Mouse (Mus musculus) midbrain, embryonic 11.5 days (tissue): Measurements from ENCODE around the gene Sae1. TPM values are rescaled to one million over a fixed set of nuclear protein-coding genes. Genes with fewer than 3 reads are reported as not detected.

Experiments used
- ATAC-seq: fragments of 200-750 bp; cut with Nextera tagmentation; 2 replicates; pipeline ENCODE4 v1.8.0; 2017; ENCODE audit warnings: moderate TSS enrichment, moderate library complexity; ENCODE audit not compliant: low FRiP score
- DNase-seq: peaks from one replicate; pipeline ENCODE4 v3.0.0; 2015; ENCODE audit warnings: low spot score; ENCODE audit errors: missing footprints
- H3K27ac ChIP-seq: fragments of 300-500 bp; sonication (generic); 2 replicates; pipeline ENCODE4 v1.5.1; 2014; ENCODE audit warnings: low read depth, low read length
- H3K27me3 ChIP-seq: fragments of 300-500 bp; sonication (generic); 2 replicates; pipeline ENCODE4 v1.6.1; 2014; ENCODE audit warnings: mild to moderate bottlenecking, low read length, moderate library complexity, mixed read lengths; ENCODE audit not compliant: control insufficient read depth, insufficient read depth
- H3K36me3 ChIP-seq: fragments of 300-500 bp; sonication (generic); 2 replicates; pipeline ENCODE4 v1.6.1; 2014; ENCODE audit warnings: mild to moderate bottlenecking, low read length, moderate library complexity, mixed read lengths; ENCODE audit not compliant: control insufficient read depth, insufficient read depth
- H3K4me1 ChIP-seq: fragments of 300-500 bp; sonication (generic); 2 replicates; pipeline ENCODE4 v1.6.1; 2014; ENCODE audit warnings: low read length; ENCODE audit not compliant: control insufficient read depth, insufficient read depth
- H3K4me2 ChIP-seq: fragments of 300-500 bp; sonication (generic); 2 replicates; pipeline ENCODE4 v1.6.1; 2014; ENCODE audit warnings: mild to moderate bottlenecking, moderate library complexity
- H3K4me3 ChIP-seq: fragments of 300-500 bp; sonication (generic); 2 replicates; pipeline ENCODE4 v1.5.1; 2014; ENCODE audit warnings: low read depth, low read length
- H3K9ac ChIP-seq: fragments of 300-500 bp; sonication (generic); 2 replicates; pipeline ENCODE4 v1.6.1; 2014; ENCODE audit warnings: low read length
- H3K9me3 ChIP-seq: fragments of 300-500 bp; sonication (generic); 2 replicates; pipeline ENCODE4 v1.6.1; 2016; ENCODE audit warnings: low read length; ENCODE audit not compliant: control insufficient read depth
- WGBS: fragments of 180-500 bp; shearing (Covaris S2); extraction: QIAGEN DNeasy Blood & Tissue Kit; methylation state at CpG from one replicate; pipeline ENCODE4 v1.1.7; 2014; 5-methylcytosine and 5-hydroxymethylcytosine counted together
- polyA plus RNA-seq: library from polyadenylated mRNA; unstranded; fragments of >200 nt; fragmentation: Nextera tagmentation; extraction: Ambion mirVana; gene quantifications from 2 replicates; pipeline ENCODE4 v1.2.1, GENCODE M21; 2014

The Sae1 gene
- polyA plus RNA-seq, 1 experiment from 2014 or later: 382 TPM

DNA sequence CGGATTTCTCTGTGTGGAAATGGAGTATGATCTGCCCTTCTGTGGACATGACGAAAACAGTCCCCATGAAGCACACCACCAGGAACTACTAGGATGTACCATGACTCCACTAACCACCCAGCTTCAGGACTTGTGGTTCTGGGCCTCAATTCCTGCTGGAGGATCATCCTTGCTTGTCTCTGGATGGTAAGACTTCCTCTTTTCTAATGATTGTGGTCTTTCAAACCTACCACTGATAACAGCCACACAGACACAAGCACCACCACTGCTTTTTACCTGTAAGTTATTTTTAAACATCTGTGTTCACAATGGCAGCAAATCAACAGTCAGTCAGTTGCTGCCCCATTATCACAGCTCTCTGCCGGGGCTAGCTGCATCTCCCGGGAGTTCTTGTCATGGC lies 42.3 kb downstream of the Sae1 start:
- no peak overlapping the region for H3K27ac ChIP-seq
- H3K9me3 ChIP-seq: no peaks in the 10 kb centered on the region
- 93% methylated on average over 4 of the region's 4 CpGs for WGBS
- no peaks in the 10 kb centered on the region for H3K27me3 ChIP-seq
- no peak for ATAC-seq
- peaks cover 15% of the 10 kb centered on the region for H3K36me3 ChIP-seq
- no peak for DNase-seq
- H3K4me1 ChIP-seq: no peaks in the 10 kb centered on the region
- no peak overlapping the region for H3K4me2 ChIP-seq
- no peak overlapping the region for H3K9ac ChIP-seq
- H3K4me3 ChIP-seq: no peak overlapping the region

DNA sequence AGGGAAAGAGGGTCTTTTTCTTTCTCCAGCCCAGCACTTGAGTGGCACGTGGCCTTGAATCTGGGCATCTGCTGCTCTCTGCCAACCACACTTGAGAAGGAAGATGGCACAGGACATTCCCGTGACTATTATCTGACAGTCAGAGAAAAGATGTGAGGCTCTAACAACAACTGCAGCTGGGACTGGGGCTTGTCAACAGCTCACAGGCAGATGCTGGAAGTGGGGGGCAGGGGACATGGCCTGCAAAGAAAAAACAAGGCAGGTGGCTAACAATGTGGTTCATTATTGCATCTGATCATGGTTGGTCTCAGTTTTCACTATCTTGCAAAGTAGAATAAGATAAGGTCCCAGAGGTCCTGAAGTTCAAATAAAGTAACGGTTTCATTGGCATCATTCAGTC lies 43.0 kb downstream of the Sae1 start:
- Histone ChIP-seq H3K9ac (no peak overlapping the region), H3K4me1 (no peaks in the 10 kb centered on the region), H3K9me3 (no peaks in the 10 kb centered on the region), H3K4me3 (no peak overlapping the region), H3K4me2 (no peak overlapping the region), H3K36me3 (peaks cover 13% of the 10 kb centered on the region), H3K27ac (no peak overlapping the region), H3K27me3 (no peaks in the 10 kb centered on the region)
- DNase-seq (no peak), ATAC-seq (no peak)
- WGBS: 85% methylated on average over 3 of the region's 3 CpGs

DNA sequence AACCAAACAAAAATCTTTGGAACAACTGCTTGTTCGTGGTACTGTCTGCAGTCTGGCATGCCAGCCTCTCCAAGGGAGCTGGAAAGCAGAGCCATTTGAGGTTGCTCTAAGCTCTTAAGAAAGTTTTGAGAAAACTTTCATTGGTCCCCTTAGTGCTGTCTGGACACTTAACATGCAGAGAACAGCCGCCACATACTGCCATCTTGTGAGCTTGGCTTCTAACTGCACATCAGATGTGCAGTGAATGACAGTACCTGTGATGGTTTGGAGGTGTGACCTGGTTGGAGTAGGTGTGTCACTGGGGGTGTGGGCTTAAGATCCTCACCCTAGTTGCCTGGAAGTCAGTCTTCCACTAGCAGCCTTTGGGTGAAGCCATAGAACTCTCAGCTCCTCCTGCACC lies 49.9 kb downstream of the Sae1 start:
- ATAC-seq: no peak
- no peak overlapping the region for H3K4me2 ChIP-seq

DNA sequence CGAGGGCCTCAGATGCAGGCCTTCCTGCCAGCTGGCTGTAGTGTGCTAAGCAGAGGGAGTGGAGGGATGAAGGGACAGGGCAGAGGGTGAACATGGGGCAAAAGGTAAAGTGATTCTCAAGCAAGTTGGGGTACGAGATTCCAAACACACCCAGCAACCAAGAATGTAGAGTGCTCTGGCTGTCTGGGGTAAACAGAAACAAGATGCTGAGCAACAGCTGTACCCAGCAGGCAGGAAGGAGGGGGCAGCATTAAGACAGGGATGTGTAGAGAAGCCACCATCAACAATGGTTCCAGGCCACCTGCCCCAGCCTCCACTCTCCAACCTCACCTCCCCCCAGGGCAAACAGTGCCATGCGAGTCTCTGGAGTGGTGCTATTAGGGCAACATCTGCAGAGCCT lies 58.5 kb downstream of the Sae1 start:
- ATAC-seq: no peak
- Histone ChIP-seq H3K4me1 (no peaks in the 10 kb centered on the region), H3K4me2 (no peak overlapping the region), H3K36me3 (peaks cover 12% of the 10 kb centered on the region), H3K9me3 (no peaks in the 10 kb centered on the region), H3K27ac (no peak overlapping the region), H3K4me3 (no peak overlapping the region), H3K9ac (no peak overlapping the region), H3K27me3 (no peaks in the 10 kb centered on the region)
- WGBS: 93% methylated on average over 3 of the region's 3 CpGs
- no peak for DNase-seq

More for the DNA sequence above, 49.9 kb downstream of the Sae1 start:
- Histone ChIP-seq H3K9me3 (no peaks in the 10 kb centered on the region), H3K9ac (no peak overlapping the region), H3K27me3 (no peaks in the 10 kb centered on the region), H3K4me1 (no peaks in the 10 kb centered on the region), H3K27ac (no peak overlapping the region), H3K4me3 (no peak overlapping the region), H3K36me3 (peaks cover 13% of the 10 kb centered on the region)
- 87% methylated on average over 2 of the region's 2 CpGs for WGBS
- no peak for DNase-seq

DNA sequence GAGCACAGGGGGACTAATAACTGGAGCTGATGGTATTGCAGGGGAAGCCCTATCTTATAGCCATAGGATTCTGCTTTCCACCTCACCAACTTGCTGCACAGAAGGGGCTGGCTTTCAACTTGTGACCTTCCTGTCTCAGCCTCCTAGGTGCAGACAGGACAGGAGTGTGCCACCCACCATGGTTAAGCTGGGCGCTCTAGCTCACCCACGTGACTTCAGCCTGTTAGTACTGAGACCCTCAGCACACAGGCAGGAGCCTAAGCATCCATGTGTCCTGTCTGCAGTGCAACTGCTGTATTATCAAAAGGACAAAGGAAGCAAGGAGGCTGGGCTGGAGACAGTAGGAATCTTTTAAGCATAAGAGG lies 61.0 kb downstream of the Sae1 start:
- 85% methylated on average over 2 of the region's 2 CpGs for WGBS
- Histone ChIP-seq H3K9me3 (no peaks in the 10 kb centered on the region), H3K27me3 (no peaks in the 10 kb centered on the region), H3K9ac (no peak overlapping the region), H3K36me3 (peaks cover 9% of the 10 kb centered on the region), H3K4me1 (no peaks in the 10 kb centered on the region), H3K4me3 (no peak overlapping the region), H3K4me2 (no peak overlapping the region), H3K27ac (no peak overlapping the region)
- peak; percentile 58; the same call in 1 of the 2 replicates for ATAC-seq
- no peak for DNase-seq

DNA sequence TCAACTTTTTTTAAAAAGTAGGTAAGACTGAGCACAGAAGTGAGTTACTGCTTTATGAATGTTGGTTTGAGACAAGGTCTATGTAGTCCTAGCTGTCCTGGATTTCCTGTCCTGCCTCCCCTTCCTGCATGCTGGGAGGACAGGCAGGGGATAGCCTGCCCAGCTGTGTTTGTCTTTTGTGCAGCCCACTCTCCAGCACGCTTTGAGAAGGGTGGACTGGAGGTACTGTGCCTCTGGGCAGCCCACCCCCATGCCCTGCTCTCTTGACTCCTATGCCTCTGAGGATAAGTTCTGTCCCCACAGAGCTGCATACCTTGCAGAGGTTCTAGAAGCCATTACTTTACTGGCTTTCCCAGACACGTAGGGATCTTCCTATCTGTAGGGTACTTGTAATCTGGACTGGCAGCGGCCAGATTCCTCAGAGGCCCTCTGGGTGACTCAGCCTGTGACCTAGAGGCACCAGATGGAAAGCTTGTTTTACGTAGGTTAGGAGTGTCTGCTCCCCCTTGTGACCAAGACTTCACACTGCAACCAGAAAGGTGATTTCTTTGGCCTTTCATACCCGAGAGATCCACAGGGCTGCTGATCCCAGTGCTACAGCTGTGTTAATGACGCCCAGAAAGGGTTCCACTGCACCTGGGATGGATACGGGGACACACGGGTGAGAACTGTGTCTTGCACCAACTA lies 61.5 kb downstream of the Sae1 start:
- H3K27me3 ChIP-seq: no peaks in the 10 kb centered on the region
- H3K36me3 ChIP-seq: peaks cover 9% of the 10 kb centered on the region
- 39% methylated on average over 8 of the region's 8 CpGs for WGBS
- peak; percentile 75 for ATAC-seq
- H3K9me3 ChIP-seq: no peaks in the 10 kb centered on the region
- H3K4me3 ChIP-seq: no peak overlapping the region
- peak; percentile 92 for DNase-seq
- H3K9ac ChIP-seq: no peak overlapping the region
- H3K27ac ChIP-seq: no peak overlapping the region; the same call in 1 of the 2 replicates
- no peaks in the 10 kb centered on the region for H3K4me1 ChIP-seq
- H3K4me2 ChIP-seq: no peak overlapping the region

DNA sequence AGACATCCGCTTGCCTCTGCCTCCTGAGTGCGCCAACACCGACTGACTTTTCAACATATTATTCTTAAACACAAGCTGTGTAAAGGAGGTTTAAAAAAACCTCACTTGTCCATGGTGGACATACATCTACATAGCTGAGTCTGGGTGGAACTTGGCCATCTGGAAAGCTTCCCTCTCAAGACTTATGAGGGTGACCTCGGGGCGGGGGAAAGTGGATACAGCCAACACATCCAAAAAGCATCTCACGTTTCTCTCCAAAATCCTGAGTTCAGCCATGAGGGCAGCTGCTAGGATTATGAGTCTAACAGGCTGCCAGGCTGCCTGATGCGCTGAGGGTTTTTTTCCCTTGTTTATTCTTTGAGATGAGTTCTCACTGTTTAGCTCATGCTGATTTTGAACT lies 62.9 kb downstream of the Sae1 start:
- no peak for ATAC-seq

DNA sequence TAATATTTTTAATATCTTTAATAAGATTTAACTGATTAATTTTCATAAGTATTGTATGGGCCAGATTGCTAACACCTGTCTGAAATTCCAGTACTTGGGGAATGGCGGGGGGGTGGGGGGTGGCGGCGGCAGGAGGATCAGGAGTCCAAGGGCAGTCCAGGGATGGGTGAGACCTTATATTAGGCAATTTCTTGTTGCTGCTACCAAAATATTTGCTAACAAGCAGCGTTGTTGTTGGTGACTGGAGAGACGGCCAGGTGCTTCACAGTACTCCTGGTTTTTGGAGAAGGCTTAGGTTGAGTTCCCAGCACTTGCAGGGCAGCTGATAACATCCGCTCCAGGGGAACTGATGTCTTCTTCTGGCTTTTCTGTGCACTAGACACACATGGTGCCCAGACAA lies 67.1 kb downstream of the Sae1 start:
- DNase-seq: no peak
- no peak overlapping the region for H3K9ac ChIP-seq
- no peak for ATAC-seq
- no peak overlapping the region for H3K4me3 ChIP-seq
- no peaks in the 10 kb centered on the region for H3K4me1 ChIP-seq
- no peak overlapping the region for H3K27ac ChIP-seq
- 88% methylated on average over 6 of the region's 6 CpGs for WGBS
- H3K4me2 ChIP-seq: no peak overlapping the region
- H3K36me3 ChIP-seq: peaks cover 2% of the 10 kb centered on the region; the same call in 1 of the 2 replicates
- no peaks in the 10 kb centered on the region for H3K9me3 ChIP-seq
- no peaks in the 10 kb centered on the region for H3K27me3 ChIP-seq

More for the DNA sequence above, 62.9 kb downstream of the Sae1 start:
- H3K9ac ChIP-seq: no peak overlapping the region
- H3K27me3 ChIP-seq: no peaks in the 10 kb centered on the region
- H3K9me3 ChIP-seq: no peaks in the 10 kb centered on the region
- H3K4me2 ChIP-seq: no peak overlapping the region
- H3K27ac ChIP-seq: no peak overlapping the region
- H3K4me1 ChIP-seq: no peaks in the 10 kb centered on the region
- H3K36me3 ChIP-seq: peaks cover 9% of the 10 kb centered on the region
- no peak overlapping the region for H3K4me3 ChIP-seq
- 92% methylated on average over 7 of the region's 7 CpGs for WGBS
- DNase-seq: no peak

DNA sequence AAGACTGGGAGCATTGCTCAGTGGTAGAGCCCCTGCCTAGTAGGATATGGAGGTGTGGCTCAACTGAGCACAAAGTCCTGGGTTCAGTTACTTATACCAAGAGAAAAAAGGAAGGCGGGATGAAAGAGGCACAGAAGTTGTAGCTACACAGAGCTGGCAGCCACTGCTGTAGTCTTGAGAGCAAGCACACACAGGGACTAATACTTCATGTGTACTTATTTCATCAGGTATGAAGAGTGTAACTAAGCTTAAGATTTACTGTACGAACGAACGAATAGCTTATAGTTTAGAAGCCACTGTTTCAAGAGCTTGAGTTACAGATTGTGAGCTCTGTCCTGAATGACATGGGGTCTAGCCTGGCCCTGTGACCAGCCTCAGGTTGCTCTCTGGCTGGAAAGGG lies 68.4 kb downstream of the Sae1 start:
- no peak for ATAC-seq
- 94% methylated on average over 4 of the region's 4 CpGs for WGBS
- Histone ChIP-seq H3K4me2 (no peak overlapping the region), H3K27ac (no peak overlapping the region), H3K4me1 (peaks cover 2% of the 10 kb centered on the region; the same call in 1 of the 2 replicates), H3K36me3 (no peaks in the 10 kb centered on the region), H3K4me3 (no peak overlapping the region), H3K9me3 (no peaks in the 10 kb centered on the region), H3K9ac (no peak overlapping the region), H3K27me3 (no peaks in the 10 kb centered on the region)
- no peak for DNase-seq
